Mouse (Mus musculus): ENCODE measurements at regions not wholly inside any gene's neighbourhood (a gene's known extent, or its start where the extent isn't known, plus 50 kb on each side); places are given as distances from the start of the nearest gene placed in this dataset.

DNA sequence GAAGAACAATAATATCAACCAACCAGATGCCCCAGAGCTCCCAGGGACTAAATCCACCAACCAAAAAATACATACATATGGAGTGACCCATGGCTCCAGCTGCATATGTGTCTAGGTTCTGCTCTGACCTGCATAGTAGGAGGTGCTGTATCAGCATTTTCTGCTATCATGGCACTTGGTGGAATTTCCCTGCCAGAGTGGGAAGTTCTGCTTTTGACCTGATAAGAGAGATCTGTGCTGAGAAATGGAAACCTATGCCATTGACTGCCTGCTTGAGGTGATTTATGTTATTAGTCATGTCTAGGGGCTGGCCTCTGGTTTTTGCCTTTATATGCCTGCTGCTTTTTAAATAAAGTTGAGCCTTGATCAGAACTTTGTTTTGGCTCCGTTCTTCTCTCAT is 893.4 kb upstream of the Mdga2 start:
- TF ChIP-seq CTCF (IDR thresholded peaks at IDR 0.05; ENCODE audit: low read depth) (no peak), EP300 (optimal IDR thresholded peaks at IDR 0.05) (no peak)
